Mouse (Mus musculus) limb, embryonic 15.5 days (tissue): Measurements from ENCODE around the gene Kif3b. TPM values are rescaled to one million over a fixed set of nuclear protein-coding genes. Genes with fewer than 3 reads are reported as not detected.

Experiments used
- ATAC-seq: fragments of 200-750 bp; cut with Nextera tagmentation; 2 replicates; pipeline ENCODE4 v1.8.0; 2017; ENCODE audit warnings: low read depth, moderate TSS enrichment; ENCODE audit not compliant: insufficient number of reproducible peaks, low FRiP score, low TSS enrichment
- H3K27ac ChIP-seq: fragments of 300-500 bp; sonication (generic); 2 replicates; pipeline ENCODE4 v1.5.1; 2015; ENCODE audit warnings: moderate library complexity, mild to moderate bottlenecking, inconsistent platforms
- H3K27me3 ChIP-seq: fragments of 300-500 bp; sonication (generic); 2 replicates; pipeline ENCODE4 v1.6.1; 2015; ENCODE audit warnings: inconsistent platforms
- H3K36me3 ChIP-seq: fragments of 300-500 bp; sonication (generic); 2 replicates; pipeline ENCODE4 v1.6.1; 2015; ENCODE audit warnings: inconsistent platforms
- H3K4me1 ChIP-seq: fragments of 300-500 bp; sonication (generic); 2 replicates; pipeline ENCODE4 v1.6.1; 2015; ENCODE audit warnings: inconsistent platforms
- H3K4me2 ChIP-seq: fragments of 300-500 bp; sonication (generic); 2 replicates; pipeline ENCODE4 v1.6.1; 2015; ENCODE audit warnings: mild to moderate bottlenecking, inconsistent platforms
- H3K4me3 ChIP-seq: fragments of 300-500 bp; sonication (generic); 2 replicates; pipeline ENCODE4 v1.5.1; 2015; ENCODE audit warnings: mild to moderate bottlenecking, inconsistent platforms
- H3K9ac ChIP-seq: fragments of 300-500 bp; sonication (generic); 2 replicates; pipeline ENCODE4 v1.6.1; 2015; ENCODE audit warnings: inconsistent platforms
- H3K9me3 ChIP-seq: fragments of 300-500 bp; sonication (generic); 2 replicates; pipeline ENCODE4 v1.6.1; 2016; ENCODE audit warnings: inconsistent platforms
- WGBS: fragments of 180-500 bp; shearing (Covaris S2); methylation state at CpG from one replicate; pipeline ENCODE4 v1.1.7; 2015; 5-methylcytosine and 5-hydroxymethylcytosine counted together
- polyA plus RNA-seq: library from polyadenylated mRNA; unstranded; fragments of >200 nt; fragmentation: Nextera tagmentation; extraction: Ambion mirVana; gene quantifications from 2 replicates; pipeline ENCODE4 v1.2.1, GENCODE M21; 2015

Kif3b gene
- polyA plus RNA-seq, 1 experiment from 2014 or later = 6.7 TPM

GRCm38 (mm10) chr2:153334281-153334680 lies 43.1 kb downstream of the Kif3b start:
- 82% methylated on average over 3 of the region's 3 CpGs for WGBS
- no peak overlapping the region for H3K4me3 ChIP-seq
- H3K36me3 ChIP-seq = peaks cover 35% of the 10 kb centered on the region
- H3K4me1 ChIP-seq = 0 out of 2 replicates have a peak, but pooled peaks cover 3% of the 10 kb centered on the region
- H3K9me3 ChIP-seq = no peaks in the 10 kb centered on the region
- no peaks in the 10 kb centered on the region for H3K27me3 ChIP-seq
- no peak overlapping the region for H3K4me2 ChIP-seq
- H3K27ac ChIP-seq = no peak overlapping the region
- no peak for ATAC-seq
- no peak overlapping the region for H3K9ac ChIP-seq

- no peak for ATAC-seq
- H3K36me3 ChIP-seq = peaks cover 18% of the 10 kb centered on the region
- H3K4me3 ChIP-seq = no peak overlapping the region
- H3K4me2 ChIP-seq = no peak overlapping the region
- H3K27me3 ChIP-seq = no peaks in the 10 kb centered on the region
- WGBS = 32% methylated on average over 2 of the region's 2 CpGs
- no peaks in the 10 kb centered on the region for H3K9me3 ChIP-seq
- 0 out of 2 replicates have a peak, but pooled peaks cover 3% of the 10 kb centered on the region for H3K4me1 ChIP-seq
- H3K9ac ChIP-seq = no peak overlapping the region
- H3K27ac ChIP-seq = no peak overlapping the region
Observed at GRCm38 (mm10) chr2:153336117-153336516, 44.9 kb downstream of the Kif3b start.

GRCm38 (mm10) chr2:153338361-153339350 lies 47.4 kb downstream of the Kif3b start:
- Histone ChIP-seq H3K4me1 (0 out of 2 replicates have a peak, but pooled peaks cover 3% of the 10 kb centered on the region), H3K9me3 (no peaks in the 10 kb centered on the region), H3K36me3 (peaks cover 5% of the 10 kb centered on the region; the same call in 1 of the 2 replicates), H3K4me2 (no peak overlapping the region), H3K4me3 (no peak overlapping the region), H3K27ac (no peak overlapping the region), H3K9ac (no peak overlapping the region), H3K27me3 (no peaks in the 10 kb centered on the region)
- WGBS = 75% methylated on average over 9 of the region's 9 CpGs
- 0 out of 2 replicates have a peak, but pooled peaks have one; percentile 22 for ATAC-seq

- H3K4me1 ChIP-seq = peaks cover 10% of the 10 kb centered on the region; the same call in 1 of the 2 replicates
- no peaks in the 10 kb centered on the region for H3K27me3 ChIP-seq
- 91% methylated on average over 6 of the region's 6 CpGs for WGBS
- H3K9ac ChIP-seq = no peak overlapping the region
- H3K9me3 ChIP-seq = no peaks in the 10 kb centered on the region
- no peak overlapping the region for H3K27ac ChIP-seq
- no peak overlapping the region for H3K4me3 ChIP-seq
- peaks cover 13% of the 10 kb centered on the region for H3K36me3 ChIP-seq
- ATAC-seq = no peak
- no peak overlapping the region for H3K4me2 ChIP-seq
Observed at GRCm38 (mm10) chr2:153342166-153342565, 51.0 kb downstream of the Kif3b start.

- Histone ChIP-seq H3K27ac (no peak overlapping the region), H3K4me3 (no peak overlapping the region), H3K36me3 (peaks cover 13% of the 10 kb centered on the region), H3K4me2 (no peak overlapping the region), H3K27me3 (no peaks in the 10 kb centered on the region), H3K9ac (no peak overlapping the region), H3K9me3 (no peaks in the 10 kb centered on the region), H3K4me1 (peaks cover 10% of the 10 kb centered on the region; the same call in 1 of the 2 replicates)
- ATAC-seq = no peak
- WGBS = 70% methylated on average over 3 of the region's 3 CpGs
Observed at GRCm38 (mm10) chr2:153342602-153343001, 51.4 kb downstream of the Kif3b start.

GRCm38 (mm10) chr2:153343191-153343590 lies 52.0 kb downstream of the Kif3b start:
- no peak for ATAC-seq
- no peaks in the 10 kb centered on the region for H3K27me3 ChIP-seq
- peaks cover 13% of the 10 kb centered on the region for H3K36me3 ChIP-seq
- no peak overlapping the region for H3K4me2 ChIP-seq
- H3K9ac ChIP-seq = no peak overlapping the region
- H3K9me3 ChIP-seq = no peaks in the 10 kb centered on the region
- H3K4me3 ChIP-seq = no peak overlapping the region
- H3K4me1 ChIP-seq = peaks cover 14% of the 10 kb centered on the region
- no peak overlapping the region for H3K27ac ChIP-seq

- WGBS = 5% methylated on average over 11 of the region's 11 CpGs
- peak overlapping the region; percentile 54 for H3K4me2 ChIP-seq
- no peaks in the 10 kb centered on the region for H3K27me3 ChIP-seq
- H3K9ac ChIP-seq = peak overlapping the region; percentile 44
- H3K4me1 ChIP-seq = peaks cover 22% of the 10 kb centered on the region
- peak overlapping the region; percentile 100 for H3K27ac ChIP-seq
- no peak for ATAC-seq
- peak overlapping the region; percentile 93 for H3K4me3 ChIP-seq
- no peaks in the 10 kb centered on the region for H3K9me3 ChIP-seq
- peaks cover 13% of the 10 kb centered on the region for H3K36me3 ChIP-seq
Observed at GRCm38 (mm10) chr2:153345071-153345453, 53.8 kb downstream of the Kif3b start.

GRCm38 (mm10) chr2:153345454-153346220 lies 54.4 kb downstream of the Kif3b start, which contains the start of gene Asxl1:
Gene Asxl1 (plus strand): TSS chr2:153345829.
- peak within 1 kb of the TSS; percentile 93 for H3K4me3 ChIP-seq
- no peaks in the 10 kb centered on the region for H3K9me3 ChIP-seq
- H3K27me3 ChIP-seq = no peaks in the 10 kb centered on the region
- peaks cover 13% of the 10 kb centered on the region for H3K36me3 ChIP-seq
- peak within 1 kb of the TSS; percentile 63 for H3K4me2 ChIP-seq
- peak within 1 kb of the TSS; percentile 100 for H3K27ac ChIP-seq
- H3K4me1 ChIP-seq = peaks cover 28% of the 10 kb centered on the region
- ATAC-seq = peak; percentile 98
- H3K9ac ChIP-seq = peak within 1 kb of the TSS; percentile 95
- under 1% methylated on average over 79 of the region's 79 CpGs for WGBS

- Histone ChIP-seq H3K36me3 (peaks cover 13% of the 10 kb centered on the region), H3K27ac (peak overlapping the region; percentile 100), H3K27me3 (no peaks in the 10 kb centered on the region), H3K9me3 (no peaks in the 10 kb centered on the region), H3K9ac (peak overlapping the region; percentile 95), H3K4me3 (peak overlapping the region; percentile 93), H3K4me2 (peak overlapping the region; percentile 63), H3K4me1 (peaks cover 30% of the 10 kb centered on the region)
- under 1% methylated on average over 34 of the region's 76 CpGs for WGBS
- peak; percentile 70; the same call in 1 of the 2 replicates for ATAC-seq
Observed at GRCm38 (mm10) chr2:153346221-153347182, 55.3 kb downstream of the Kif3b start.

GRCm38 (mm10) chr2:153347183-153347781 lies 56.1 kb downstream of the Kif3b start:
- no peaks in the 10 kb centered on the region for H3K27me3 ChIP-seq
- H3K27ac ChIP-seq = peak overlapping the region; percentile 100
- peak overlapping the region; percentile 93 for H3K4me3 ChIP-seq
- 4% methylated on average over 9 of the region's 9 CpGs for WGBS
- ATAC-seq = no peak
- H3K9me3 ChIP-seq = no peaks in the 10 kb centered on the region
- peaks cover 30% of the 10 kb centered on the region for H3K4me1 ChIP-seq
- peaks cover 12% of the 10 kb centered on the region; the same call in 1 of the 2 replicates for H3K36me3 ChIP-seq
- peak overlapping the region; percentile 63 for H3K4me2 ChIP-seq
- H3K9ac ChIP-seq = peak overlapping the region; percentile 95
